Mouse (Mus musculus): ENCODE results near the gene Ppp1r16b.

- TF ChIP-seq CTCF (IDR thresholded peaks at IDR 0.05; ENCODE audit: borderline replicate concordance, extremely low read depth, insufficient read depth, insufficient read length) (no peak), POLR2A (IDR thresholded peaks at IDR 0.05; ENCODE audit: borderline replicate concordance, extremely low read depth, insufficient read depth, insufficient read length, poor library complexity, severe bottlenecking) (no peak)
Measured at GRCm38 (mm10) chr2:158675907-158676533, 10.8 kb downstream of the Ppp1r16b start.

Data from brain, embryonic 14.5 days (tissue).